Mouse (Mus musculus): ENCODE measurements around the gene Necap2. TPM values are rescaled to one million over a fixed set of nuclear protein-coding genes. Genes with fewer than 3 reads are reported as not detected.

Gene Necap2
- polyA plus RNA-seq, 1 experiment from 2014 or later = 54.7 TPM

DNA sequence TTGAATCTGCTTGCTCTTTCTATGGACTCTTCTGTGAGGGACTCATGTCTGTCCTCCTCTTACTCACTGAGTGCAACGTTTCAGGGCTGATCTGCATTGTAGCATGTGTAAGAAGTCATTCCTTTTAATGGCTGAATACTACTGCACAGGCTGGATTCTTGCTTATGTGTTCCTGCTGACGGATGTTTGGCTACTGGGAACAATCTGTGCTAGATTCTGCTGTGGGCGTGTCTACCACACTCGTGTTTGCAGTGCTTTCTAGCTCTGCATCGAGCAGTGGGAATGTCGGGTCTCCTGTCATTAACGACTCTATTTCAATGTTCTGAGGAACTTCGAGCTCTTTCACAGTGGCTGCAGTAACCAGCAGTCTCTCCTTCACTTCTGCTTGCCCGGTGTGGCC is 54.1 kb downstream of the Necap2 start:
- Histone ChIP-seq H3K9ac (replicated peaks) (no peak overlapping the region), H3K27me3 (no peaks in the 10 kb centered on the region), H3K4me2 (replicated peaks) (no peak overlapping the region), H3K36me3 (peaks cover 63% of the 10 kb centered on the region), H3K9me3 (no peaks in the 10 kb centered on the region), H3K27ac (replicated peaks) (no peak overlapping the region), H3K4me3 (no peak overlapping the region), H3K4me1 (peaks cover 31% of the 10 kb centered on the region)
- no peak for ATAC-seq (ENCODE audit: low FRiP score, low read depth)
- 77% methylated on average over 9 of the region's 9 CpGs for WGBS

DNA sequence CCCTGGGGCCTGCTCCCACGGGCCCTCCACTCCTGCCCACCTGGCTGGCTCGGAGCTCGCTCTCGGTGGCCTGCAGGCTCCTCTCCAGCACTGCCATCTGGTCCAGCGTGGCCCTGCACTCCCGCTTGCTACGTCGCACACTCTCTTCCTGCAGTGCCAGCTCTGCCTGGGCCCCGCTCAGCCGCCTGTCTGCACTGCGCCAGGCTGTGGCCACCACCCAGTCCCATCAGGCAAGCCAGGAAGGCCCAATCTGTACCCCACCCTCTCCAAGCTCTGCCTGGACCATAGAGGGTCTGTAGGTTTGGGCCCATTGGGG is 56.6 kb downstream of the Necap2 start:
- Histone ChIP-seq H3K9ac (replicated peaks) (0 out of 2 replicates have a peak overlapping the region, but pooled peaks have one; percentile 46), H3K36me3 (peaks cover 60% of the 10 kb centered on the region), H3K27ac (replicated peaks) (peak overlapping the region; percentile 92), H3K4me1 (peaks cover 33% of the 10 kb centered on the region), H3K9me3 (no peaks in the 10 kb centered on the region), H3K4me2 (replicated peaks) (0 out of 2 replicates have a peak overlapping the region, but pooled peaks have one; percentile 13), H3K27me3 (no peaks in the 10 kb centered on the region), H3K4me3 (no peak overlapping the region)
- WGBS = 63% methylated on average over 11 of the region's 11 CpGs
- peak; percentile 53 for ATAC-seq (ENCODE audit: low FRiP score, low read depth)

DNA sequence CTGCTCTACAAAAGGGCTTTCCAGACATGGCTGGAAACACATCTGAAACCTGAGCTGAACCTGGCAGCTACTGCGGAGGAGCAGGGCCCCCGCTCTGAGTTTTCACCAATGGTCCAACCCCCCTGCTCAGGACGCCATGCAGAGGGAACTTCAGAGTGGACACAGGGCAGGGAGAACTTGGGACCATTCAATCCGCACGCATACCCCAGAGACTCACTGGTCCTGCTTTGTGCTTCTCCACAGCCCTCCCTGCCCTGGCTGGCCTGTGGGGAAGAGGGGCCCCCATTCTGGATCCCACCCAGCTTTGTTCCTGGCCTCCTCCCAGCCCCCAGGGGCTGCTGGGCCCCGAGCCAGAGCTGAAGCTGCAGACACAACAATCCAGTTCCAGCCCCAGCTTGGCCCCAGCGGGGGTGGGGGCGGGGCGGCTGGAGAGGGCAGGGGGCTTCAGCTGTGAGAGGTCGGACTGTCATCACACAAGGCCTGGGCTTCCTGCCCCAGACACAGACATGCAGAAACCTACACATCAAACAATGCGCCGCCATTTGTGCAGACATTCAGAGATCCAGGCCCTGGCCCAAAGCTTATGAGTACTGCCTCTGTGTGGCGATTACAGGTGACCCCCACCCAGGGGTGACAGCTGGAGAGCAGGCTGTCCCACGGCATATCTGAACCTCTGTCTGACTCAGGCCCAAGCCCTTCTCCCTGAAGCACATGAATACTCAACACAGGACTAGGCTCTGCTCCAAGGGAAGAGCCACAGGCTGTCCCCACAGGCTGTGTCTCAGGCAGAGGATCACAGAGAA is 57.1 kb downstream of the Necap2 start:
- Histone ChIP-seq H3K36me3 (peaks cover 60% of the 10 kb centered on the region), H3K4me3 (no peak overlapping the region), H3K4me2 (replicated peaks) (peak overlapping the region; percentile 13), H3K27me3 (no peaks in the 10 kb centered on the region), H3K27ac (replicated peaks) (peak overlapping the region; percentile 92), H3K4me1 (peaks cover 33% of the 10 kb centered on the region), H3K9ac (replicated peaks) (peak overlapping the region; percentile 46; the same call in 1 of the 2 replicates), H3K9me3 (no peaks in the 10 kb centered on the region)
- peak; percentile 65 for ATAC-seq (ENCODE audit: low FRiP score, low read depth)
- WGBS = 16% methylated on average over 14 of the region's 14 CpGs

DNA sequence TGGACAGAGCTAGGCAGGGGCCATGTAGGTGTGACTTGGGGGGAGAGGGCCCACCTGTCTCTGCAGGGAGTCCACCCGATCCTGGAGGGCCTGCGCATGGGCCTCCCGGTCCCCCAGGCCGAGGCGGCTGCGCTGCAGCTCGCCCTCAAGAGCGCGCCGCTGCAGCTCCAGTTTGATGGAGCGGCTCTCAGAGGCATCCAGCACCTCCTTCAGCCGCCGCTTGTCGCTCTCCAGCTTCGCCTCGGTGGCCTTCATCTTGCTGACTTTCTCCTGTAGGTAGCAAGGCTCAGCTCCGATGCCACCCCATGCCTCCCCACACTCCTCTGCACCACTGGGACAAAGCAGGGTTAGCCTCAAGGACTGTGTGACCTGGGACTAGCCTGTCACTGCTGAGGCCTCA is 57.9 kb downstream of the Necap2 start:
- Histone ChIP-seq H3K9me3 (no peaks in the 10 kb centered on the region), H3K4me3 (no peak overlapping the region), H3K27ac (replicated peaks) (peak overlapping the region; percentile 92), H3K4me2 (replicated peaks) (no peak overlapping the region), H3K36me3 (peaks cover 60% of the 10 kb centered on the region), H3K27me3 (no peaks in the 10 kb centered on the region), H3K9ac (replicated peaks) (peak overlapping the region; percentile 46; the same call in 1 of the 2 replicates), H3K4me1 (peaks cover 33% of the 10 kb centered on the region)
- WGBS = 94% methylated on average over 17 of the region's 17 CpGs
- no peak for ATAC-seq (ENCODE audit: low FRiP score, low read depth)

DNA sequence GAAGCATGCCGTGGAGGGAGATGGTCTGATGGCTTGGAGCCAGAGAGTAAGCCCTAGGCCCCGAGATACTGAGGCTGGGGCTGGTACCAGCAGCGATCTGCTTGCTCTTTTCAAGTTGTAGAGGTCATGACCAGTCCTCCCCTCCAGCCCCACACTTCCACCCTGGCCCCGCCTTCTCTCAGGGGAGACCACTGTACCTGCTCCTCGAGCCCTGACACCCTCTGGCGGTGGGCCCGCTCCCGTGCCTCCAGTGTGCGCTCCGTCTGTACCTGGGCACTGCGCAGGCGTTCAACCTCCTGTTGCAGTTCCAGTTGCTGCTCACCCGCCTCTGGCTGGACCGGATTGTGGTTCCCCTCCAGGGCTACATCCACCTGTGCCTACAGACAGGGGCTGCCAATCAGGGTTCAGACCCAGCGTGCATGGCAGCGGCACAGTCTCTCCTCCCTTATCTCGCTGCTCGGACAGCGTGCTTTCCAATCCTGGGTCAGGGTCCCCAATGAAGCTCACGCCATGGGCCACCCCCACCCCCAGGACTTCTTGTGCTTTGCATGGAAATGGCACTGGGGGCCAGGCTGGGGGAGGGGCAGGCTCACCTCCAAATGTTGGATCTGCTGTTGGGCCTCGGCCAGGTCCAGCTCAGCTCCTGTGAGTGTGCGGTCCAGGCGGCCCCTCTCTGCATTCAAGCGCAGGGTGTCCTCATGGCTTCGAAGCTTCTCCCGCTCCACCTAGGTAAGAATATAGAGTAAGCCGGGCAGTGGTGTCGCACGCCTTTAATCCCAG is 60.3 kb downstream of the Necap2 start:
- 89% methylated on average over 29 of the region's 29 CpGs for WGBS

More for the DNA sequence above, 60.3 kb downstream of the Necap2 start:
- H3K27me3 ChIP-seq = no peaks in the 10 kb centered on the region
- H3K4me2 ChIP-seq (replicated peaks) = no peak overlapping the region
- peaks cover 35% of the 10 kb centered on the region for H3K4me1 ChIP-seq
- no peak overlapping the region for H3K4me3 ChIP-seq
- no peaks in the 10 kb centered on the region for H3K9me3 ChIP-seq
- peaks cover 61% of the 10 kb centered on the region for H3K36me3 ChIP-seq
- ATAC-seq (ENCODE audit: low FRiP score, low read depth) = no peak
- H3K9ac ChIP-seq (replicated peaks) = no peak overlapping the region
- H3K27ac ChIP-seq (replicated peaks) = peak overlapping the region; percentile 49; the same call in 1 of the 2 replicates

Other genes starting within 250 kb of the Necap2 start
- 0.06 TPM in 1 of 2 replicates, not detected in the other for gene Padi1, start 232.6 kb downstream of the Necap2 start, polyA plus RNA-seq (2016; fragmentation: Nextera tagmentation; extraction: Ambion mirVana)
- 0.39 and 0.89 TPM in 2 replicates for gene Padi2, start 172.0 kb downstream of the Necap2 start, polyA plus RNA-seq (2016; fragmentation: Nextera tagmentation; extraction: Ambion mirVana)
- 394 and 399 TPM in 2 replicates for gene Sdhb, start 117.2 kb downstream of the Necap2 start, polyA plus RNA-seq (2016; fragmentation: Nextera tagmentation; extraction: Ambion mirVana)
- gene Atp13a2, start 91.5 kb downstream of the Necap2 start, polyA plus RNA-seq (2016; fragmentation: Nextera tagmentation; extraction: Ambion mirVana) = 93.4 and 97.2 TPM in 2 replicates
- gene Mfap2, start 67.9 kb downstream of the Necap2 start, polyA plus RNA-seq (2016; fragmentation: Nextera tagmentation; extraction: Ambion mirVana) = 240 and 287 TPM in 2 replicates
- 14.2 and 15.9 TPM in 2 replicates for gene Crocc, start 17.8 kb downstream of the Necap2 start, polyA plus RNA-seq (2016; fragmentation: Nextera tagmentation; extraction: Ambion mirVana)
- 0.31 TPM in 1 of 2 replicates, not detected in the other for gene Spata21, start 10.0 kb upstream of the Necap2 start, polyA plus RNA-seq (2016; fragmentation: Nextera tagmentation; extraction: Ambion mirVana)
- 28.5 and 33.9 TPM in 2 replicates for gene Szrd1, start 61.4 kb upstream of the Necap2 start, polyA plus RNA-seq (2016; fragmentation: Nextera tagmentation; extraction: Ambion mirVana)
- gene Fbxo42, start 69.6 kb upstream of the Necap2 start, polyA plus RNA-seq (2016; fragmentation: Nextera tagmentation; extraction: Ambion mirVana) = 26.6 and 27.0 TPM in 2 replicates
- gene Rsg1, start 135.6 kb upstream of the Necap2 start, polyA plus RNA-seq (2016; fragmentation: Nextera tagmentation; extraction: Ambion mirVana) = 6.4 and 7.1 TPM in 2 replicates
- gene Arhgef19, start 161.1 kb upstream of the Necap2 start, polyA plus RNA-seq (2016; fragmentation: Nextera tagmentation; extraction: Ambion mirVana) = 2.1 and 2.7 TPM in 2 replicates
- gene Epha2, start 222.9 kb upstream of the Necap2 start, polyA plus RNA-seq (2016; fragmentation: Nextera tagmentation; extraction: Ambion mirVana) = 6.5 and 7.8 TPM in 2 replicates

Measured in midbrain, embryonic 12.5 days (tissue).